Mouse (Mus musculus) spleen, adult 2 months (tissue): ENCODE measurements at regions not wholly inside any gene's neighbourhood (a gene's known extent, or its start where the extent isn't known, plus 50 kb on each side); places are given as distances from the start of the nearest gene placed in this dataset.

Experiments used
- CTCF ChIP-seq: fragments of 200-500 bp; IDR thresholded peaks from 2 replicates; pipeline ENCODE4 v1.5.1; 2011; ENCODE audit warnings: mild to moderate bottlenecking, inconsistent platforms; ENCODE audit not compliant: insufficient read depth, insufficient read length, insufficient replicate concordance; ENCODE audit errors: extremely low read depth
- POLR2A ChIP-seq: fragments of 200-500 bp; IDR thresholded peaks from 2 replicates; pipeline ENCODE4 v1.6.1; 2011; ENCODE audit warnings: low read depth, low read length, inconsistent platforms

GRCm38 (mm10) chr7:70930911-70931310 lies 420.4 kb downstream of the Gm10295 start:
- TF ChIP-seq POLR2A: no peak
- TF ChIP-seq CTCF: no peak
